Mouse (Mus musculus) liver, adult 2 months (tissue): ENCODE data around the gene Gm10188. TPM values are rescaled to one million over a fixed set of nuclear protein-coding genes. Genes with fewer than 3 reads are reported as not detected.
A peak's percentile ranks its signal among the peaks of the same experiment; 100 is the strongest.

Source experiments
- DNase-seq: peaks from one replicate; pipeline ENCODE4 v3.0.0-alpha.2; 2011; ENCODE audit warnings: low read depth, low spot score; ENCODE audit errors: extremely low read depth
- H3K27ac ChIP-seq: fragments of 200-500 bp; replicated peaks from 2 replicates; pipeline ENCODE4 v1.5.1; 2012; ENCODE audit warnings: low read depth, mild to moderate bottlenecking, control low read depth, inconsistent platforms, low read length; ENCODE audit not compliant: insufficient read depth
- H3K27me3 ChIP-seq: fragments of 200-500 bp; 2 replicates; pipeline ENCODE4 v1.6.1; 2012; ENCODE audit warnings: mild to moderate bottlenecking, moderate library complexity, low read length, inconsistent platforms; ENCODE audit not compliant: control insufficient read depth, insufficient read depth
- H3K36me3 ChIP-seq: fragments of 200-500 bp; 2 replicates; pipeline ENCODE4 v1.6.1; 2012; ENCODE audit warnings: low read length, inconsistent platforms; ENCODE audit not compliant: control insufficient read depth, insufficient read depth
- H3K4me1 ChIP-seq: fragments of 200-500 bp; 2 replicates; pipeline ENCODE4 v1.6.1; 2011; ENCODE audit warnings: low read length; ENCODE audit not compliant: control insufficient read depth, insufficient read depth
- H3K4me3 ChIP-seq: fragments of 200-500 bp; 2 replicates; pipeline ENCODE4 v1.5.1; 2011; ENCODE audit warnings: low read depth, mild to moderate bottlenecking, control low read depth, low read length, moderate library complexity; ENCODE audit not compliant: insufficient read depth
- H3K79me2 ChIP-seq: fragments of 200-500 bp; 2 replicates; pipeline ENCODE4 v1.6.1; 2012; ENCODE audit warnings: inconsistent platforms, mild to moderate bottlenecking, low read length, moderate library complexity; ENCODE audit not compliant: control insufficient read depth, insufficient read depth
- H3K9ac ChIP-seq: fragments of 200-500 bp; 2 replicates; pipeline ENCODE4 v1.6.1; 2012; ENCODE audit warnings: low read depth, mild to moderate bottlenecking, control low read depth, inconsistent platforms, low read length
- CTCF ChIP-seq: fragments of 200-500 bp; IDR thresholded peaks from 2 replicates; pipeline ENCODE4 v1.5.1; 2011; ENCODE audit warnings: low read depth, low read length, control low read depth
- POLR2A ChIP-seq: fragments of 200-500 bp; IDR thresholded peaks from 2 replicates; pipeline ENCODE4 v1.6.1; 2011; ENCODE audit warnings: low read length, control low read depth; ENCODE audit not compliant: insufficient read depth; ENCODE audit errors: extremely low read depth
- WGBS: fragments of 180-500 bp; shearing (Covaris S2); methylation state at CpG from one replicate; pipeline ENCODE4 v1.1.7; 2018; 5-methylcytosine and 5-hydroxymethylcytosine counted together
- polyA plus RNA-seq: library from polyadenylated mRNA; depleted of rRNA; stranded (reverse); fragments of >200 nt; gene quantifications from 2 replicates; pipeline ENCODE4 v1.2.3, GENCODE M21; 2012
- total RNA-seq: library from RNA; depleted of rRNA; stranded (reverse); fragments of >200 nt; gene quantifications from 2 replicates; pipeline ENCODE4 v1.2.3, GENCODE M21; 2014

Gene Gm10188
- total and polyA plus RNA-seq, 2 experiments = not detected

DNA sequence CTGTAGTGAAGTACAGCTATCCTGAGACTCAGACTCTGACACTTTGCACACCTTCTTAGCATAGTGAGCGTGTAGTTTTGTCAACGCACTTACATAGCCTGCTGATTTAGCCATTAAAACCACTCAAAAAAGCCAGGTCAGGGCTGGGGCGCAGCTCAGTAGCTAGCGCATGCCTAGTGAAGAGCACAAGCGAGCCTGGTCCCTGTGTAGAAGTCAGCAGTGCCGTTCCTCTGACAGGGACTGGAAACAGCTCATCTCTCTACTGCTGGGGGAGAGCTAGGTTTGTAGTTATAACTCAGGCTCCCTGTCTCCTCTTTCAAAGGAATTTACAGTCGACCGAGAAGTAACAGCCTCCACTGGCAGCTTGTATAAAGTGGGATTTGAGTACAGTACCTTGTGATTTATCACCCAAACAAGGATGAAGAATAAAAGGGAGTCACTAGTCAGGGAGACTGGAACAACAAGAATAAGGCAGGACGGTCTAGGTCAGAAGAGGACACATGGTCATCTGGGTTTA is 5.2 kb upstream of the Gm10188 start:
- H3K4me1 ChIP-seq = no peaks in the 10 kb centered on the region
- no peak overlapping the region for H3K27ac ChIP-seq
- H3K4me3 ChIP-seq = no peak overlapping the region
- DNase-seq = no peak
- H3K27me3 ChIP-seq = peaks cover 2% of the 10 kb centered on the region; the same call in 1 of the 2 replicates
- H3K9ac ChIP-seq = no peak overlapping the region
- 70% methylated on average over 9 of the region's 9 CpGs for WGBS
- no peaks in the 10 kb centered on the region for H3K36me3 ChIP-seq
- no peak for TF ChIP-seq CTCF
- TF ChIP-seq POLR2A = no peak
- no peaks in the 10 kb centered on the region for H3K79me2 ChIP-seq

DNA sequence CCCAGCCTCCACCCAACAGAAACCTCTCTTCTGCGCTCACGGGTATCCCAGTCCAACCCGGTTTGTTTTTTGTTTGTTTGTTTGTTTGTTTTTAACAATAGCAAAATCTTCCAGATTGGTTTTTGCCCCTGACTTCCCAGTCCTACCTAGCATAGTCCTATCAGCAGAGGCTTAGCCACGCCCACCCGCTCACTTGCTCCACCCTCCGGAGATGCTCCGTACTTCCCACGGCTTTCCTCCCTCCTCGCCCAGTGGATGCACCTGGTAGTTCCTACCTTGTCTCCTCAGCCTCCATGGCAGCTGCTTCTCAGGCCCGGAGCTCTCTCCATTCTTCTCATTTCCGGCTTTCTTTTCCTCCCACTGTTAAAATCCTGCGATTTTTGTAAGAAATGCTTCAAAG is 4.0 kb upstream of the Gm10188 start:
- 22% methylated on average over 12 of the region's 12 CpGs for WGBS
- Histone ChIP-seq H3K27me3 (peaks cover 2% of the 10 kb centered on the region; the same call in 1 of the 2 replicates), H3K4me1 (no peaks in the 10 kb centered on the region), H3K9ac (no peak overlapping the region), H3K79me2 (no peaks in the 10 kb centered on the region), H3K27ac (no peak overlapping the region), H3K36me3 (no peaks in the 10 kb centered on the region), H3K4me3 (no peak overlapping the region)
- TF ChIP-seq POLR2A = no peak
- TF ChIP-seq CTCF = peak; percentile 67
- peak; percentile 19 for DNase-seq

DNA sequence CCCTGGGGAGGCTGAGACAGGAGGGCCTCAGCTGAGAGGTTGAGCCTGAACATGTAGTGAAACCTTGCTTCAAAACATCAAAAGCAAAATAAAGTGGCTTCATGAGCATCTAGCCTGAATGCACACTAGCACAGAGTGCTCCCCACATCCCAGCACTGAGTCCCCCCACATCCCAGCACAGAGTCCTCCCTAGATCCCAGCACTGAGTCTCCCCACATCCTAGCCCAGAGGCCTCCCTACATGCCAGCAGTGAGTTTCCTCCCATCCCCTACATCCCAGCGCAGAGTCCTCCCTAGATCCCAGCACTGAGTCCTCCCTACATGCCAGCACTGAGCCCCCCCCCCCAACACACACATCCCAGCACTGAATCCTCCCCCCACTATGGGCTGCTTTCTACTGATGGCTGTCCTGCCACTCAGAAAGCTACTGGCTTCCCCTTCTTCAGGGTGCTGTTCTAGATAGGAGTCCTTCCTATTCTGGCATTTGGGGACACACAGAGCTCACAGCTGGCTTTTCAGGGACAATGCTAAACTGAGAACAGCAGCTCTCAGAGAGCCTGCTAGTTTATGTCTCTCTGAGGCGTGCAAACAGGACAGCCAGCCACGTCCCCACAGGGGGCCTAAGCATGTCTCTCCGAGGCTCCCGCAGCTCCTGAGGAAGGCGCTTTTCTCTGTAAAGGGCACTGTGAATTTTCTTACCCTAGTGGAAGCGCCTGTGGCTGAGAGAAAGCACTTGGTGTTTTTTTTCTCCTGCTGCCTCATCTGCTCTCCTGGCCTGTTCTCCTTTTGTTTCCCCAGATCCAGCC is 2.1 kb upstream of the Gm10188 start:
- 76% methylated on average over 7 of the region's 7 CpGs for WGBS

DNA sequence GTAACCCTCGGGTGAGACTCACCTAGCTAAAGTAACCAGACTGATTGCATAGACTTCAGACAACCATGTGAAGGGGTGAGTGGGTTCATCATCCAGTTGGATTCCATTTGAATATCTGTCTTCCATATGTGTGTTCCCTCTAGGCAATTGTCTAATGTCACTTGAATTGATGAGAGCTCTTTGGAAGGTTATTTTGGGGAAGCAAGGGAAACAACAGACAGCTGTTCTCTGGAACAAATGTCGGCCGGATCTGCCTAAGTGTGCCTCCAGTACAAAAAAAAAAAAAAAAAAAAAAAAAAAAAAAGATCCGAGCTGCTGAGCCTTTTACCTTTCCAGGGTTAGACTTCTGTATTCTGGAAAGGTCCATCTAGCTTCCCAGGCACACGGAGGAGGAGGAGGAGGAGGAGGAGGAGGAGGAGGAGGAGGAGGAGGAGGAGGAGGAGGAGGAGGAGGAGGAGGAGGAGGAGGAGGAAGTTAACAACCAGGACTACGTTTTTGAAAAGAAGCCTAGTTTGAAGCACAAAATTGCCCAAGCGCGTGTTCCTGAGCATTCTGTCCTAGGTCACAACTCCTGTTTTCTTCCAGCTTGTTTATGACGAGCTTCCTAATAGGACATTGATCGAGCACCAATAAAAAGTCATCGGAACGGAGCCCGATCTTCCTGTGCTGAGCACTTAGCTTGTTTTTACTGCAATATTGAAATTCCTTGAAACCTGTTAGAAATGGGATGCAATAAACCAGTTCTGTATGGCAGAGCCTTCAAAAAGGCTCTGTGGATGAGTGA is 3.1 kb downstream of the Gm10188 start:
- TF ChIP-seq POLR2A (no peak), CTCF (no peak)
- Histone ChIP-seq H3K4me3 (no peak overlapping the region), H3K4me1 (no peaks in the 10 kb centered on the region), H3K27me3 (no peaks in the 10 kb centered on the region; the same call in 1 of the 2 replicates), H3K36me3 (no peaks in the 10 kb centered on the region), H3K9ac (no peak overlapping the region), H3K27ac (no peak overlapping the region), H3K79me2 (no peaks in the 10 kb centered on the region)
- WGBS = 81% methylated on average over 12 of the region's 13 CpGs
- no peak for DNase-seq

More for the DNA sequence above, 2.1 kb upstream of the Gm10188 start:
- TF ChIP-seq CTCF = no peak
- TF ChIP-seq POLR2A = no peak
- Histone ChIP-seq H3K9ac (no peak overlapping the region), H3K27ac (no peak overlapping the region), H3K4me3 (no peak overlapping the region), H3K36me3 (no peaks in the 10 kb centered on the region), H3K27me3 (peaks cover 2% of the 10 kb centered on the region; the same call in 1 of the 2 replicates), H3K4me1 (no peaks in the 10 kb centered on the region), H3K79me2 (no peaks in the 10 kb centered on the region)
- no peak for DNase-seq

DNA sequence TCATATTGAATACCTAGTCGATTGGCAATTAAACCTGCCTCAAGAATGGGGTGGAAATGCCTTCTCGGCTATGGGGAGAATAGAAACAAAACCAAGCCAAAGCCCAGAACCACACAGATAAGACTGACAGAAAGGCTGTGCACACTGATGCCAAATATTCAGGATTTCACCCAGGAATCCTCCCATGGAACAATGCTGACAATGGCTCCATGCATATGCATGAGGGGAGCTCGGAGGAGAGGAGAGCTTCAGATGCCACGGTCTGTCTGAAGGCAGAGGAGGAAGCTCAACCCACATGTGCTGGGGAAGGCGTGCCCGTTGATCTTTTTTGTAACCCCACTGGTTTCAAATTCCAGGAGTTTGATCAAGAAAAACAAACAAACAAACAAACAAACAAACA is 7.4 kb downstream of the Gm10188 start:
- Histone ChIP-seq H3K79me2 (no peaks in the 10 kb centered on the region), H3K9ac (no peak overlapping the region), H3K27ac (no peak overlapping the region), H3K27me3 (no peaks in the 10 kb centered on the region; the same call in 1 of the 2 replicates), H3K4me1 (no peaks in the 10 kb centered on the region), H3K36me3 (no peaks in the 10 kb centered on the region), H3K4me3 (no peak overlapping the region)
- no peak for TF ChIP-seq CTCF
- no peak for TF ChIP-seq POLR2A
- DNase-seq = no peak
- WGBS = 30% methylated on average over 6 of the region's 6 CpGs
